Mouse (Mus musculus): ENCODE measurements around the gene Mlst8.

Mlst8 gene

GRCm38 (mm10) chr17:24489265-24490030 is 10.6 kb upstream of the Mlst8 start:
- DNase-seq (ENCODE audit: extremely low spot score, low read depth, low spot score), result no peak

GRCm38 (mm10) chr17:24488662-24489264 is 9.9 kb upstream of the Mlst8 start:
- no peak for DNase-seq (ENCODE audit: extremely low spot score, low read depth, low spot score)

- DNase-seq (ENCODE audit: extremely low spot score, low read depth, low spot score), result no peak
Measured at GRCm38 (mm10) chr17:24488186-24488661, 9.3 kb upstream of the Mlst8 start, which contains the start of gene Caskin1. TSS of gene Caskin1 (plus strand) at chr17:24488601.

GRCm38 (mm10) chr17:24485090-24485860 is 6.4 kb upstream of the Mlst8 start:
- no peak for DNase-seq (ENCODE audit: extremely low spot score, low read depth, low spot score)

GRCm38 (mm10) chr17:24483495-24483894 is 4.6 kb upstream of the Mlst8 start:
- no peak for DNase-seq (ENCODE audit: extremely low spot score, low read depth, low spot score)

- DNase-seq (ENCODE audit: extremely low spot score, low read depth, low spot score), result no peak
Measured at GRCm38 (mm10) chr17:24481027-24481815, 2.3 kb upstream of the Mlst8 start.

GRCm38 (mm10) chr17:24480201-24480826 is 1.4 kb upstream of the Mlst8 start:
- no peak for DNase-seq (ENCODE audit: extremely low spot score, low read depth, low spot score)

- DNase-seq (ENCODE audit: extremely low spot score, low read depth, low spot score), result no peak
Measured at GRCm38 (mm10) chr17:24479431-24479830, 553 bp upstream of the Mlst8 start.

- DNase-seq (ENCODE audit: extremely low spot score, low read depth, low spot score), result no peak
Measured at GRCm38 (mm10) chr17:24477985-24478600, 785 bp downstream of the Mlst8 start.

GRCm38 (mm10) chr17:24477053-24477984 is 1.6 kb downstream of the Mlst8 start:
- no peak for DNase-seq (ENCODE audit: extremely low spot score, low read depth, low spot score)

- no peak for DNase-seq (ENCODE audit: extremely low spot score, low read depth, low spot score)
Measured at GRCm38 (mm10) chr17:24476022-24476776, 2.7 kb downstream of the Mlst8 start.

- DNase-seq (ENCODE audit: extremely low spot score, low read depth, low spot score), result no peak
Measured at GRCm38 (mm10) chr17:24475586-24475985, 3.3 kb downstream of the Mlst8 start.

GRCm38 (mm10) chr17:24474557-24474956 is 4.3 kb downstream of the Mlst8 start:
- DNase-seq (ENCODE audit: extremely low spot score, low read depth, low spot score), result no peak

GRCm38 (mm10) chr17:24473612-24474275 is 5.1 kb downstream of the Mlst8 start, which contains the start of gene Bricd5:
TSS of gene Bricd5 (plus strand) at chr17:24473884.
- no peak for DNase-seq (ENCODE audit: extremely low spot score, low read depth, low spot score)

- no peak for DNase-seq (ENCODE audit: extremely low spot score, low read depth, low spot score)
Measured at GRCm38 (mm10) chr17:24472512-24472911, 6.4 kb downstream of the Mlst8 start.

GRCm38 (mm10) chr17:24470701-24471527 is 8.0 kb downstream of the Mlst8 start:
- DNase-seq (ENCODE audit: extremely low spot score, low read depth, low spot score), result no peak

Measured in hindlimb bud, embryonic 11.5 days (tissue).